Mouse (Mus musculus) thymus, adult 2 months (tissue): ENCODE measurements around the gene E130114P18Rik. TPM values are rescaled to one million over a fixed set of nuclear protein-coding genes. Genes with fewer than 3 reads are reported as not detected.
A peak's percentile ranks its signal among the peaks of the same experiment; 100 is the strongest.

ENCODE experiments used
- DNase-seq: peaks from one replicate; pipeline ENCODE4 v3.0.0; 2021
- H3K27ac ChIP-seq: fragments of 200-500 bp; 2 replicates; pipeline ENCODE4 v1.5.1; 2012; ENCODE audit warnings: low read length, control low read depth; ENCODE audit not compliant: control insufficient read depth, insufficient read depth
- H3K27me3 ChIP-seq: fragments of 200-500 bp; 2 replicates; pipeline ENCODE4 v1.6.1; 2012; ENCODE audit warnings: mild to moderate bottlenecking, low read length, moderate library complexity, mixed read lengths; ENCODE audit not compliant: control insufficient read depth, insufficient read depth
- H3K36me3 ChIP-seq: fragments of 200-500 bp; 2 replicates; pipeline ENCODE4 v1.6.1; 2012; ENCODE audit warnings: mild to moderate bottlenecking, low read length, moderate library complexity; ENCODE audit not compliant: control insufficient read depth, insufficient read depth
- H3K4me1 ChIP-seq: fragments of 200-500 bp; replicated peaks from 2 replicates; pipeline ENCODE4 v1.6.1; 2012; ENCODE audit warnings: low read length; ENCODE audit not compliant: control insufficient read depth, insufficient read depth
- H3K4me3 ChIP-seq: fragments of 200-500 bp; 2 replicates; pipeline ENCODE4 v1.5.1; 2012; ENCODE audit warnings: mild to moderate bottlenecking, low read length, control low read depth, moderate library complexity; ENCODE audit not compliant: control insufficient read depth, insufficient read depth
- CTCF ChIP-seq: fragments of 200-500 bp; IDR thresholded peaks from 2 replicates; pipeline ENCODE4 v1.5.1; 2012; ENCODE audit warnings: mild to moderate bottlenecking, control low read depth, low read length, moderate library complexity, borderline replicate concordance; ENCODE audit not compliant: control insufficient read depth, poor library complexity, insufficient read depth; ENCODE audit errors: extremely low read depth
- POLR2A ChIP-seq: fragments of 200-500 bp; IDR thresholded peaks from 2 replicates; pipeline ENCODE4 v1.6.1; 2012; ENCODE audit warnings: mild to moderate bottlenecking, low read length, control low read depth, moderate library complexity; ENCODE audit not compliant: control insufficient read depth, poor library complexity, insufficient read depth; ENCODE audit errors: extremely low read depth
- WGBS: fragments of 180-500 bp; shearing (Covaris S2); methylation state at CpG from one replicate; pipeline ENCODE4 v1.1.7; 2018; 5-methylcytosine and 5-hydroxymethylcytosine counted together
- polyA plus RNA-seq: library from polyadenylated mRNA; depleted of rRNA; stranded (reverse); fragments of >200 nt; gene quantifications from 2 replicates; pipeline ENCODE4 v1.2.3, GENCODE M21; 2012

Gene E130114P18Rik
- polyA plus RNA-seq, 1 experiment: 0.09 TPM

DNA sequence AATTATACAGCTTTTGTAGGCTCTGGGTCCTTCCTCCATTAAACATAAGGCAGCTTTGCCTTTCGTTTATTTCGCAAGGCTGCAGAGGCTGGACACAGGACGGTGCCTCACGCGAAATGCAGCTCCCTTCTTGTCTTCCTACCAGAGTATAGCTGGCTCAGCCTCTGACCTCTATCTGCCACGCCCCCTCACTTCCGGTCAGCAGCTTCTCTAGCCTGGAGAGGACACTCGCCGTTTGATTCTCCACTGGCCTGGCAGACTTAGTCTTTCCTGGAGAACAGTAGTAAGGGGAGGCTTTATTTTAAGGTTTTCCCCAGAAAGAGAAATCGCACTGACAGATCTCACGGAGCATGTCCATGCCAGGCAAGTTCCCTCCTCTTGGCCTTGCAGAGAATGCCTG is 115.0 kb downstream of the E130114P18Rik start:
- Histone ChIP-seq H3K4me3 (no peak overlapping the region), H3K27me3 (no peaks in the 10 kb centered on the region), H3K27ac (no peak overlapping the region), H3K4me1 (no peaks in the 10 kb centered on the region), H3K36me3 (no peaks in the 10 kb centered on the region)
- 95% methylated on average over 11 of the region's 11 CpGs for WGBS
- DNase-seq: no peak
- TF ChIP-seq POLR2A: no peak
- TF ChIP-seq CTCF: no peak

DNA sequence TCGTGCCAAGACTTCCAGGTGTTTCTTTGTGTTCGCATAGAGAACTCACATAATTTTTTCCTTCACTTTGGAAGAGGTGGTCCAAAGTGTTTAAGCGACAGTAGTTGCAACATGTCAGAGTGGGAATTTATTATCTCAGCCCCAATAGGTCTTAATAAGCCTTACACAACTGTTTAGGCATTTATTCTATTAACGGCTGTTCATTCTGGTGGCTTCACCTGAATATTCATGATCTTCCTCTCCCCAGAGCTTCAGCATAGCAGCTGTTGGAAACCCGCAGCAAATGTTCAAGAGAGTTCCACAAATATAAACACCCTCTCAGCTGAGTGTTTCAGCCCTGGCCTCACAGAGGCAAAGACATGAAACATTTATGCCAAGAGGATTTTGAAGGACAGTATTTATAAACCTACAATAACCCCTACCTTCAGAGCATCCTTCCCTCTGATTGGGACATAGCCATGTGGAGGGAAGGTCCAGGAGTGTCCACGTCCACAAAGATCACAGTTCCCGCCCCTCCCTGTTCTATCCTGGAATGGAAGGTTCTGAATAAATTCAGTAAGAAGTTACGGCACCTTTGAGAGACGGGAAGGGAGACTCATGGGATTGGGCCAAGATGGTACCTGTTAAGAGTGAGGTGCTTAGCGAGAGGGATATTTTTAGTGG is 116.1 kb downstream of the E130114P18Rik start:
- H3K36me3 ChIP-seq: no peaks in the 10 kb centered on the region
- no peak overlapping the region for H3K27ac ChIP-seq
- 95% methylated on average over 10 of the region's 10 CpGs for WGBS
- TF ChIP-seq CTCF: no peak
- TF ChIP-seq POLR2A: no peak
- DNase-seq: no peak
- no peak overlapping the region for H3K4me3 ChIP-seq
- no peaks in the 10 kb centered on the region for H3K27me3 ChIP-seq
- H3K4me1 ChIP-seq: peaks cover 5% of the 10 kb centered on the region; the same call in 1 of the 2 replicates

DNA sequence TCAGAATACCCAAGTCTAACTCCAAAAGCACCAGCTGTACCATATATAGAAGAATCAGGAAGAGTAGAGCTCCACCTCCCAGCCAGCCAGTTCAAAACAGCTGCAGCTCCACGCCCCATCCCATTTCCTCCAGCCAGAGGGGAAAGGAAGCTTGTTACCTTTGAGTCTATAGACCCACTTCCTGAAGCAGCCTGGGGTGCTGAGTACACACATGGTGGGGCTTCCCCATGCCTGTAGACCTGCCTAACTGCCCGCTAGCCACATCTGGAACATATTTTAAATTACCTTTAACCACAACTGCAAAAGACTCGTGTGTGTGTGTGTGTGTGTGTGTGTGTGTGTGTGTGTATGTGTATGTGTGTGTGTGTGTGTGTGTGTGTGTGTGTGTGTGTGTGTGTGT is 120.3 kb downstream of the E130114P18Rik start:
- peak; percentile 74 for DNase-seq
- TF ChIP-seq CTCF (no peak), POLR2A (no peak)
- Histone ChIP-seq H3K4me3 (no peak overlapping the region), H3K4me1 (peaks cover 5% of the 10 kb centered on the region; the same call in 1 of the 2 replicates), H3K27me3 (no peaks in the 10 kb centered on the region), H3K36me3 (no peaks in the 10 kb centered on the region), H3K27ac (no peak overlapping the region)
- 4% methylated on average over 3 of the region's 3 CpGs for WGBS

DNA sequence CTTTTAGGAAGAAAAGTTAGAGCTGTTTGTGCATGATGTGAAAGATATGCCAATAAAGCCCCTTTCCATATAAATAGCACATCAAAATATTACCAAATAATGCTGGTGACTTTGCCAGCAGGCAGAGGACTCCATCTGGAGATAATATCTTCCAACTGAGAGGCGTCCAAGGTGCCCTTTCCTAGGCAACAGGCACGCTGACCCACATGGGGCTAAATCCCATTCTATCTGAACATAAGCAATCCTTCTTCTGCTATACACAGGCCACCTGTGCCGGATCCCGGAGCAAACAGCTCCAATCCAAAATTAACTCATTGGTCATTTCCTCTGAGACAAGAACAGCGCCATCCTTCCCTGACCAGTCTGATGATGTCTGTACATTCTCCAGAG is 128.3 kb downstream of the E130114P18Rik start:
- H3K27ac ChIP-seq: no peak overlapping the region

DNA sequence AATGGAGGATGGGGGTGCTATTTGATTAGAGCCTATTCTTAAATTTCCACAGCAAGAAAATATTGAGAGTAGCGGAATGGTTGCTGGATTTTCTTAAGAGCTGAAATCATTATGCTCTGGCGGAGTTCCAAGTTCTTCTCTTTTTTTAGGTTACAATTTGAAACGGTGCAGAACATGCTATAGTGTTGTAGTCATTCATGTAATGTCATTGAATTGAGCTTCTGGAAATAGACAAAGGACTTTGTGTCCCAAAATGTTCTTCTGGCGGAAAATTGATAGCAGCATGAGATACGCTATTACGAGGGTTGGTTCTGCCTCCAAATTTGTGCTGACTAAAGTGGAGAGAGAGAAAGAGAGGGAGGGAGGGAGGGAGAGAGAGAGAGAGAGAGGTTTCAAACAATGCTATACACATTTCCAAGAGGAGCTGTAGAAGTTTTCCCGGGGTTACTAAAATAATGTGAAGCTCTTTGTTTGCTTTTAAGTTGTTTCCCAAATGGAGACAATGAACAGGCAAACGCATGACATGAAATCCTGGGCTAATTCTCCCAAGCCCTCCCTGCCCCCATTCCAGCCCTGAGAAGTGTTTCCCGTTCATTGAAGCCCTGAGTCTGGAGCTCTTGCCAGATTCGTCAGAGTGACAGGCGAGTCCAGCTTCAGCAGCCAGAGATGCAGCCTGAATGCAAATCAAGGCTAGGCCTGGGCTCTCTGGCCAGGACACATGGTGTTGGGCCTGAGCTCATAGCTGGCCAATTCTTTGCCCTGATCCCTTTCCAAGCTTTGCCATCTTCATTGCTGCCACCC is 128.9 kb downstream of the E130114P18Rik start:
- no peak overlapping the region for H3K27ac ChIP-seq
- peaks cover 5% of the 10 kb centered on the region for H3K4me1 ChIP-seq
- no peak overlapping the region for H3K4me3 ChIP-seq
- TF ChIP-seq POLR2A (no peak), CTCF (no peak)
- no peaks in the 10 kb centered on the region for H3K36me3 ChIP-seq
- no peaks in the 10 kb centered on the region for H3K27me3 ChIP-seq
- WGBS: 79% methylated on average over 11 of the region's 11 CpGs
- DNase-seq: no peak

More for the DNA sequence above, 128.3 kb downstream of the E130114P18Rik start:
- 94% methylated on average over 5 of the region's 5 CpGs for WGBS
- no peaks in the 10 kb centered on the region for H3K36me3 ChIP-seq
- no peak for DNase-seq
- H3K27me3 ChIP-seq: no peaks in the 10 kb centered on the region
- H3K4me1 ChIP-seq: peaks cover 5% of the 10 kb centered on the region
- H3K4me3 ChIP-seq: no peak overlapping the region
- TF ChIP-seq CTCF (no peak), POLR2A (no peak)

DNA sequence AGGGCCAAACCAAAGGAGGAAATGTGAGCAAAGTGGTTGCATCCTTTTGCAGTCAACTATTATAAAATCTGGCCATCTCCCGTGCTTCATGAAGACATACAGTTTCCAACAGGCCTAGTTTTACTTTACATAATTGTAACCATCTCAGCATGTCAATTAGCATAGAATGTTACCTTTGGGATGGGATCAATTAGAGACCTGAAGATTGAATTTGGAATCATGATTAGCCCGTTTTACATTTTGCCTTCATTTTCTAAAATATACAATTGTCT is 129.5 kb downstream of the E130114P18Rik start:
- no peak for TF ChIP-seq POLR2A
- no peak for TF ChIP-seq CTCF
- Histone ChIP-seq H3K27ac (no peak overlapping the region), H3K4me3 (no peak overlapping the region), H3K36me3 (no peaks in the 10 kb centered on the region), H3K27me3 (no peaks in the 10 kb centered on the region), H3K4me1 (peaks cover 5% of the 10 kb centered on the region)
- 46% methylated on average over 2 of the region's 2 CpGs for WGBS
- no peak for DNase-seq
